Mouse (Mus musculus) neural tube, embryonic 12.5 days (tissue): ENCODE results near the gene Tex29. TPM values are rescaled to one million over a fixed set of nuclear protein-coding genes. Genes with fewer than 3 reads are reported as not detected.
A peak's percentile ranks its signal among the peaks of the same experiment; 100 is the strongest.
"Not testable (repeated sequence)": the region's sequence is repeated elsewhere in the genome, so short reads cannot be mapped to it uniquely, and the experiment has no call there.

Experiments
- ATAC-seq: fragments of 200-750 bp; cut with Nextera tagmentation; 2 replicates; pipeline ENCODE4 v1.8.0; 2017; ENCODE audit warnings: low read depth, mild to moderate bottlenecking, moderate TSS enrichment, moderate library complexity; ENCODE audit not compliant: low FRiP score
- H3K27ac ChIP-seq: fragments of 300-500 bp; sonication (generic); 2 replicates; pipeline ENCODE4 v1.5.1; 2016
- H3K27me3 ChIP-seq: fragments of 300-500 bp; sonication (generic); replicated peaks from 2 replicates; pipeline ENCODE4 v1.6.1; 2016; ENCODE audit warnings: mild to moderate bottlenecking
- H3K36me3 ChIP-seq: fragments of 300-500 bp; sonication (generic); 2 replicates; pipeline ENCODE4 v1.6.1; 2016; ENCODE audit warnings: mild to moderate bottlenecking
- H3K4me1 ChIP-seq: fragments of 300-500 bp; sonication (generic); 2 replicates; pipeline ENCODE4 v1.6.1; 2016
- H3K4me2 ChIP-seq: fragments of 300-500 bp; sonication (generic); replicated peaks from 2 replicates; pipeline ENCODE4 v1.6.1; 2016; ENCODE audit warnings: mild to moderate bottlenecking
- H3K4me3 ChIP-seq: fragments of 300-500 bp; sonication (generic); 2 replicates; pipeline ENCODE4 v1.5.1; 2016
- H3K9ac ChIP-seq: fragments of 300-500 bp; sonication (generic); 2 replicates; pipeline ENCODE4 v1.6.1; 2016; ENCODE audit warnings: mild to moderate bottlenecking
- H3K9me3 ChIP-seq: fragments of 300-500 bp; sonication (generic); 2 replicates; pipeline ENCODE4 v1.6.1; 2016; ENCODE audit warnings: mild to moderate bottlenecking
- WGBS: fragments of 180-500 bp; shearing (Covaris S2); methylation state at CpG from one replicate; pipeline ENCODE4 v1.1.7; 2016; 5-methylcytosine and 5-hydroxymethylcytosine counted together
- polyA plus RNA-seq: library from polyadenylated mRNA; unstranded; fragments of >200 nt; fragmentation: Nextera tagmentation; extraction: Ambion mirVana; gene quantifications from 2 replicates; pipeline ENCODE4 v1.2.1, GENCODE M21; 2016

Tex29 gene
- polyA plus RNA-seq, 1 experiment from 2014 or later: 0.24 TPM

GRCm38 (mm10) chr8:11834200-11834599, 6.1 kb upstream of the Tex29 start:
- Histone ChIP-seq H3K4me2 (no peak overlapping the region), H3K4me3 (no peak overlapping the region), H3K27me3 (no peaks in the 10 kb centered on the region), H3K9ac (no peak overlapping the region), H3K27ac (no peak overlapping the region), H3K36me3 (peaks cover 42% of the 10 kb centered on the region), H3K9me3 (no peaks in the 10 kb centered on the region), H3K4me1 (peaks cover 9% of the 10 kb centered on the region)
- ATAC-seq: no peak
- 94% methylated on average over 5 of the region's 5 CpGs for WGBS

GRCm38 (mm10) chr8:11834691-11835090, 5.6 kb upstream of the Tex29 start:
- H3K36me3 ChIP-seq: peaks cover 42% of the 10 kb centered on the region
- ATAC-seq: no peak
- H3K27ac ChIP-seq: no peak overlapping the region
- WGBS: 93% methylated on average over 16 of the region's 16 CpGs
- H3K9ac ChIP-seq: no peak overlapping the region
- peaks cover 9% of the 10 kb centered on the region for H3K4me1 ChIP-seq
- H3K4me3 ChIP-seq: no peak overlapping the region
- H3K4me2 ChIP-seq: no peak overlapping the region
- no peaks in the 10 kb centered on the region for H3K9me3 ChIP-seq
- H3K27me3 ChIP-seq: no peaks in the 10 kb centered on the region

DNA sequence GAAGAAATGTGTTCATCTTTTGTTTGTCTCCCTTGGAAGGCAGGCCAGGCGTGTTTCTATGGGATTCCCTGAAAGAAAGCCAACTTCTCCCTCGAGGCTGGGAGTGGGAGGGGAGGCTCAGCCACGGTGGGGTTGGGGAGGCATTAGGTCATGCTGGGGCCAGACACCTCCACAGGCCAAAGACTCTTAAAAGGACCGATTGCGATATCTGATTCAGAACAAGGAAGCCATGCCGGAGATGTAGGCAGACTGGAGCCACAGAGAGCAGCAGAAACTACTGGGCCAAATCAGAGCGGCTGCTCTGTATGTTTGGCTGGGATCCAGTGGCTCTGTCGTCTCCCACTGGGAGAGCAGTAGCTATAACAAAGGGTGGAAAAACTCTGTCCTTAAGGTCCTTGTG, 1.3 kb downstream of the Tex29 start:
- no peak overlapping the region; the same call in 1 of the 2 replicates for H3K4me2 ChIP-seq
- ATAC-seq: 0 out of 2 replicates have a peak, but pooled peaks have one; percentile 36

DNA sequence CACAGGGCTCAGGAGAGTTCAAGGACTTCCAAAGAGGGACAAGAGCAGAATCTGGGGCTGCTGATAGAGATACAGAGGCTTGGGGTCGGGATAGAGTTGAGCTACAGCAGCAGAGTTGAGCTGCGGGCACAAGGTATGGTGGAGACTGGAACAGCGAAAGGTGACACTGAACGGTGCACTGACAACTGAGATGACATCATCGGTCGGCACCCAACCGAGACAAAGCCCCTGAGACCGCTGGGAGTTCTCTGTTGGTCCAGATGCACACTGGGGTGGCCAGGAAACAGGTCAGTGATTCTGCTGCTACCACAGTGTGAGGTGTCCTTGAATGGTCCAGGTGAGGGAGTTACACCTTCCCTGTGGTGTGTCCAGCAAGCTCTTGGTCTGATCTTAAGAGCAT, 2.5 kb downstream of the Tex29 start:
- H3K9ac ChIP-seq: no peak overlapping the region
- no peaks in the 10 kb centered on the region for H3K9me3 ChIP-seq
- no peaks in the 10 kb centered on the region for H3K36me3 ChIP-seq
- no peak overlapping the region for H3K27ac ChIP-seq
- H3K4me1 ChIP-seq: peaks cover 17% of the 10 kb centered on the region
- no peaks in the 10 kb centered on the region for H3K27me3 ChIP-seq
- H3K4me3 ChIP-seq: no peak overlapping the region
- 87% methylated on average over 8 of the region's 8 CpGs for WGBS
- no peak for ATAC-seq
- H3K4me2 ChIP-seq: no peak overlapping the region

More for the DNA sequence above, 1.3 kb downstream of the Tex29 start:
- Histone ChIP-seq H3K9ac (no peak overlapping the region), H3K36me3 (no peaks in the 10 kb centered on the region), H3K27ac (no peak overlapping the region), H3K4me1 (peaks cover 17% of the 10 kb centered on the region), H3K9me3 (no peaks in the 10 kb centered on the region), H3K4me3 (no peak overlapping the region), H3K27me3 (no peaks in the 10 kb centered on the region)
- 31% methylated on average over 8 of the region's 8 CpGs for WGBS

- no peak overlapping the region for H3K4me3 ChIP-seq
- H3K4me1 ChIP-seq: peaks cover 17% of the 10 kb centered on the region
- ATAC-seq: no peak
- H3K9ac ChIP-seq: no peak overlapping the region
- no peak overlapping the region for H3K27ac ChIP-seq
- no peak overlapping the region for H3K4me2 ChIP-seq
- H3K27me3 ChIP-seq: no peaks in the 10 kb centered on the region
- H3K9me3 ChIP-seq: no peaks in the 10 kb centered on the region
- 85% methylated on average over 13 of the region's 13 CpGs for WGBS
- H3K36me3 ChIP-seq: no peaks in the 10 kb centered on the region
These were observed 3.5 kb downstream of the Tex29 start for GRCm38 (mm10) chr8:11843677-11844315.

GRCm38 (mm10) chr8:11844316-11844685, 4.0 kb downstream of the Tex29 start:
- ATAC-seq: no peak
- Histone ChIP-seq H3K4me2 (no peak overlapping the region), H3K9ac (no peak overlapping the region), H3K9me3 (no peaks in the 10 kb centered on the region), H3K36me3 (no peaks in the 10 kb centered on the region), H3K4me3 (no peak overlapping the region), H3K27ac (no peak overlapping the region), H3K4me1 (peaks cover 17% of the 10 kb centered on the region), H3K27me3 (no peaks in the 10 kb centered on the region)
- WGBS: 89% methylated on average over 7 of the region's 7 CpGs

DNA sequence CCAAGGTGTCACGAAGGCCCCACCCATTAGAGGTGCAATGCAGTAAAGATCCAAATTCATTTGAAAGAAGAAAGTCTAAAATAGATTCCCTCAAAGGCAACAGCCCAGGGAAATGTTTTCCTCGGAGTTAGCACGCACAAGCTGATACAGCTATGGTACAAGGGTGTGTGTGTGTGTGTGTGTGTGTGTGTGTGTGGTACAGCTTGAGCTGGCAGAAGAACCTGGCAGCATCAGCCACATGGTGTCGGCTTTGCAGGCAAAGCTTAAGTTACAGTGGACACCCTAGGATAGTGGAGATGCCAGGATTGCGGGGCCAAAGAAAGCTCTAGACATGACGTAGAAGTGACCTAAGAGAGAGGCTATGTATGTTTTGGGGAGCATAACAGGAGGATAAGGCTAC, 6.5 kb downstream of the Tex29 start:
- ATAC-seq: no peak
- no peaks in the 10 kb centered on the region for H3K9me3 ChIP-seq
- H3K4me2 ChIP-seq: no peak overlapping the region
- H3K4me3 ChIP-seq: no peak overlapping the region
- H3K27ac ChIP-seq: no peak overlapping the region
- peaks cover 4% of the 10 kb centered on the region; the same call in 1 of the 2 replicates for H3K4me1 ChIP-seq
- H3K36me3 ChIP-seq: no peaks in the 10 kb centered on the region
- no peak overlapping the region for H3K9ac ChIP-seq
- H3K27me3 ChIP-seq: no peaks in the 10 kb centered on the region
- WGBS: 95% methylated on average over 6 of the region's 6 CpGs

GRCm38 (mm10) chr8:11867832-11868231, 27.6 kb downstream of the Tex29 start:
- no peak overlapping the region for H3K4me3 ChIP-seq
- no peak overlapping the region for H3K9ac ChIP-seq
- no peaks in the 10 kb centered on the region for H3K27me3 ChIP-seq
- no peaks in the 10 kb centered on the region for H3K36me3 ChIP-seq
- ATAC-seq: no peak
- no peak overlapping the region for H3K4me2 ChIP-seq
- no peak overlapping the region for H3K27ac ChIP-seq
- H3K9me3 ChIP-seq: no peaks in the 10 kb centered on the region
- H3K4me1 ChIP-seq: no peaks in the 10 kb centered on the region

DNA sequence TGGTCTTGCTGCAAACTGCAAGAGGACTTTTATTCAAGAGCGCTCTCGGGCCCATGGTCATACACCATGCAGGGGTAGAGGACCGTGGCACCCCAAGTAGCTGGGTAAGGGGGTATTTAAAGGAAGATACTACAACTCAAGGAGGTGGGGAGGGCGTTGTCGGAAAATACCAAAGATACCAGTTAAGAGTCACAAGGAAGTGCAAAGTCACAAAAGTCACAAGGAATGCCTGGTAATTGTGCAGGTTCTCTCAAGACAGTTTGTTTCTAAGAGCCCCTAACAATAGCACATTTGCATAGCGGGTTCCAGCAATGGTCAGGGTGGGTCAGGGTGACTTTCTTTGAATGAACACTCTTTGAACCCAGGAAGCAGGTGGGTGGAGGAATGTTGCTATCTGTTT, 34.0 kb downstream of the Tex29 start:
- H3K9ac ChIP-seq, H3K9me3 ChIP-seq, H3K4me1 ChIP-seq, H3K27ac ChIP-seq, H3K36me3 ChIP-seq, ATAC-seq, H3K27me3 ChIP-seq, H3K4me3 ChIP-seq, H3K4me2 ChIP-seq: not testable (repeated sequence)
- 94% methylated on average over 6 of the region's 6 CpGs for WGBS

GRCm38 (mm10) chr8:11884646-11885045, 44.4 kb downstream of the Tex29 start:
- H3K9me3 ChIP-seq: peaks cover 13% of the 10 kb centered on the region
- peaks cover 19% of the 10 kb centered on the region for H3K4me1 ChIP-seq
- ATAC-seq: no peak
- no peak overlapping the region for H3K4me3 ChIP-seq
- no peaks in the 10 kb centered on the region for H3K36me3 ChIP-seq
- H3K4me2 ChIP-seq: no peak overlapping the region
- no peak overlapping the region for H3K9ac ChIP-seq
- 91% methylated on average over 3 of the region's 3 CpGs for WGBS
- no peaks in the 10 kb centered on the region for H3K27me3 ChIP-seq
- H3K27ac ChIP-seq: no peak overlapping the region

GRCm38 (mm10) chr8:11885881-11886699, 45.8 kb downstream of the Tex29 start:
- Histone ChIP-seq H3K27ac (no peak overlapping the region), H3K4me3 (no peak overlapping the region), H3K27me3 (no peaks in the 10 kb centered on the region), H3K9me3 (peaks cover 13% of the 10 kb centered on the region), H3K9ac (no peak overlapping the region), H3K4me1 (peaks cover 21% of the 10 kb centered on the region), H3K4me2 (no peak overlapping the region), H3K36me3 (no peaks in the 10 kb centered on the region)
- 32% methylated on average over 12 of the region's 12 CpGs for WGBS
- ATAC-seq: peak; percentile 74

GRCm38 (mm10) chr8:11886824-11887223, 46.5 kb downstream of the Tex29 start:
- peaks cover 21% of the 10 kb centered on the region for H3K4me1 ChIP-seq
- no peak overlapping the region for H3K9ac ChIP-seq
- ATAC-seq: peak; percentile 64
- no peaks in the 10 kb centered on the region for H3K36me3 ChIP-seq
- H3K9me3 ChIP-seq: peaks cover 13% of the 10 kb centered on the region
- 90% methylated on average over 2 of the region's 2 CpGs for WGBS
- H3K4me3 ChIP-seq: no peak overlapping the region
- H3K4me2 ChIP-seq: no peak overlapping the region
- no peaks in the 10 kb centered on the region for H3K27me3 ChIP-seq
- no peak overlapping the region for H3K27ac ChIP-seq
